Mouse (Mus musculus) brain, embryonic 14.5 days (tissue): Measurements from ENCODE around the gene Htatip2.

Experiments
- CTCF ChIP-seq: fragments of 200-500 bp; IDR thresholded peaks from 2 replicates; pipeline ENCODE4 v1.5.1; 2012; ENCODE audit warnings: inconsistent platforms, mild to moderate bottlenecking, moderate library complexity, borderline replicate concordance; ENCODE audit not compliant: insufficient read depth, insufficient read length; ENCODE audit errors: extremely low read depth
- POLR2A ChIP-seq: fragments of 200-500 bp; IDR thresholded peaks from 2 replicates; pipeline ENCODE4 v1.6.1; 2012; ENCODE audit warnings: mild to moderate bottlenecking, inconsistent platforms, borderline replicate concordance; ENCODE audit not compliant: poor library complexity, insufficient read depth, insufficient read length, severe bottlenecking; ENCODE audit errors: extremely low read depth

- TF ChIP-seq POLR2A (no peak), CTCF (no peak)
These were observed 45.8 kb downstream of the Htatip2 start for GRCm38 (mm10) chr7:49804638-49805165.
